Mouse (Mus musculus) liver, embryonic 12.5 days (tissue): ENCODE measurements at regions not wholly inside any gene's neighbourhood (a gene's known extent, or its start where the extent isn't known, plus 50 kb on each side); places are given as distances from the start of the nearest gene placed in this dataset.

Experiments
- ATAC-seq: fragments of 200-750 bp; cut with Nextera tagmentation; 2 replicates; pipeline ENCODE4 v1.8.0; 2017; ENCODE audit warnings: moderate number of reproducible peaks, mild to moderate bottlenecking, moderate library complexity
- H3K27ac ChIP-seq: fragments of 300-500 bp; sonication (generic); 2 replicates; pipeline ENCODE4 v1.5.1; 2016; ENCODE audit warnings: mild to moderate bottlenecking
- H3K27me3 ChIP-seq: fragments of 300-500 bp; sonication (generic); replicated peaks from 2 replicates; pipeline ENCODE4 v1.6.1; 2016; ENCODE audit warnings: mild to moderate bottlenecking, moderate library complexity
- H3K36me3 ChIP-seq: fragments of 300-500 bp; sonication (generic); 2 replicates; pipeline ENCODE4 v1.6.1; 2016; ENCODE audit warnings: mild to moderate bottlenecking, moderate library complexity
- H3K4me1 ChIP-seq: fragments of 300-500 bp; sonication (generic); 2 replicates; pipeline ENCODE4 v1.6.1; 2016
- H3K4me2 ChIP-seq: fragments of 300-500 bp; sonication (generic); 2 replicates; pipeline ENCODE4 v1.6.1; 2016; ENCODE audit warnings: mild to moderate bottlenecking, moderate library complexity
- H3K4me3 ChIP-seq: fragments of 300-500 bp; sonication (generic); 2 replicates; pipeline ENCODE4 v1.5.1; 2016; ENCODE audit warnings: mild to moderate bottlenecking, moderate library complexity
- H3K9ac ChIP-seq: fragments of 300-500 bp; sonication (generic); 2 replicates; pipeline ENCODE4 v1.6.1; 2016; ENCODE audit warnings: mild to moderate bottlenecking, moderate library complexity
- H3K9me3 ChIP-seq: fragments of 300-500 bp; sonication (generic); replicated peaks from 2 replicates; pipeline ENCODE4 v1.6.1; 2016; ENCODE audit warnings: mild to moderate bottlenecking, moderate library complexity
- WGBS: fragments of 180-500 bp; shearing (Covaris S2); methylation state at CpG from one replicate; pipeline ENCODE4 v1.1.7; 2016; ENCODE audit not compliant: insufficient replicate concordance; 5-methylcytosine and 5-hydroxymethylcytosine counted together

DNA sequence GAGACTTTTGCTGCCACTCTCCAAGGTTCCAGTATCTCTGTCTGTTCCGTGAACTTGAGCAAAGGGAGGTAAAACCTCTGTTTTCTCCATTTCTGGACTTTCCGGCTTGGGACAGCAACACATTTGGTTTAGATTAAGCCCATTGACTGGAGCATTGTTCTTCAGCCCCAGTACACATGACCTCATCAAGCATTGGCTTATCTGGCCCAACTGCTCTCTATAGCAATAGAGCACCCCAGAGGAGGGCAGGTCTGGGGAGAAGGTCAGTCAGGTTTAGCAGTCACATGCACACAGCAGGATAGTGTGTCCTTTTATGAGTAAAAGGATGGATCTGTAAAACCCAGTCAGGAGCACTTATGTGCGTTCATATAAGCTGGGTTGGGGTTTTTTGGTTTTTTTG, 268.1 kb upstream of the Mpped2 start:
- H3K9ac ChIP-seq: no peak overlapping the region
- H3K4me1 ChIP-seq: no peaks in the 10 kb centered on the region
- ATAC-seq: no peak
- no peaks in the 10 kb centered on the region for H3K27me3 ChIP-seq
- no peak overlapping the region for H3K4me3 ChIP-seq
- H3K4me2 ChIP-seq: no peak overlapping the region
- H3K27ac ChIP-seq: no peak overlapping the region
- no peaks in the 10 kb centered on the region for H3K9me3 ChIP-seq
- no peaks in the 10 kb centered on the region for H3K36me3 ChIP-seq
- 66% methylated on average over 3 of the region's 3 CpGs for WGBS

DNA sequence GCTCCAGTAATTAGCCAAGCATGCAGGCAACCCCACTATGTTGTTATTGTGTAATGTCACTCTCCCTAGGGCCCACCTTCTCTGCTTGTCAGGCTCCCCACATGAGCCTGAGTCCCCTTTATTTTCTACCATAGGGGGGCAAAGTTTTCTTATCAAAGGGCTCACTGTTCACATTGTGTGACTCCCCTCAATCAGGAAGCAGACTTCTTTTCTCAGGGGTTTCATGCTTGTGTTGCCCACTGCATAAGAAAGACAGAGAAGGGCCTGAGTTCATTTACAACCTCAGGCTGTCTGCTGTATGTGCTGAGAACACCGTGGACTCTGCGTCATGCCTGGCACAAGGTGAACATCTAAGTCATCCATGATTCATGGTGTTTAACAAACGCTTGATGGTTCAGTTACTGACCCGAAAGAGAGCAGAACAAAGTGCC, 267.6 kb upstream of the Mpped2 start:
- no peak for ATAC-seq

DNA sequence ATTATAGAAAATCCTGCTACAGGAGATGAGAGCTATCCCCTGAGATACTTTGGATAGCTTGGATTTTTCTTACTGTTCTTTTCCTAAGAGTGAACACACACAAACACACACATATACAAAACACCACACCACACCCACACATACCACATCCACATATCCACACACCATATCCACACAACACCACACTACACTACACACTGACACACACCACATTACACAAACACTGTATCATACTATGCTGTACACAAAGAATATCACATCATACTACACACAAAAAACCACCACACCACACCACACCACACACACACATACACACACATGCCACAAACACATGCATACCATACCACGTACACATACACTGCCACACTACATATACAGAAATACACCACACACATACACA, 267.1 kb upstream of the Mpped2 start:
- Histone ChIP-seq H3K36me3 (no peaks in the 10 kb centered on the region), H3K4me1 (no peaks in the 10 kb centered on the region), H3K9ac (no peak overlapping the region), H3K4me2 (no peak overlapping the region), H3K27ac (no peak overlapping the region), H3K27me3 (no peaks in the 10 kb centered on the region), H3K4me3 (no peak overlapping the region), H3K9me3 (no peaks in the 10 kb centered on the region)
- no peak for ATAC-seq
- 81% methylated on average over 1 of the region's 1 CpGs for WGBS

More for the DNA sequence above, 267.6 kb upstream of the Mpped2 start:
- Histone ChIP-seq H3K4me1 (no peaks in the 10 kb centered on the region), H3K36me3 (no peaks in the 10 kb centered on the region), H3K9me3 (no peaks in the 10 kb centered on the region), H3K4me2 (no peak overlapping the region), H3K4me3 (no peak overlapping the region), H3K27me3 (no peaks in the 10 kb centered on the region), H3K27ac (no peak overlapping the region), H3K9ac (no peak overlapping the region)
- WGBS: 78% methylated on average over 4 of the region's 4 CpGs

DNA sequence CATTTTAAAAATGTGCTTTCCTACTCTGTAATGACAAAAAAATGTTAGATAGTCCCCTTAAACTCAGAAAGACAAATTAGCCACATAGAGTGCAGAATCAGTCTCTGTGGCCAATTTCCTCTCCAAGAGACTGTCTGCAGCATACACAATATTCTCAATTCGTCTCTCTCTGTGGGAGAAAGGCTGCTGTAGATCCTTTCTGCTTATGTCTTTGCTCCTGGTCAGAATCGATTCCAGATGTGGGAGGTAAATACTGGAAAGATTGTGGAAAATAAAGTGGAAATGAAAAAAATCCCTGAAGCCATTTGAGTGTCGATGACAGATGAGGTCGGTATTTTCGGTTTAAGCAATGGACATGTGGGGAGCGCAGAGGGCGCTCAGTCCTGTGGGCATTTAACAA, 265.8 kb upstream of the Mpped2 start:
- Histone ChIP-seq H3K27me3 (peaks cover 9% of the 10 kb centered on the region; the same call in 1 of the 2 replicates), H3K27ac (no peak overlapping the region), H3K4me1 (no peaks in the 10 kb centered on the region), H3K36me3 (no peaks in the 10 kb centered on the region), H3K9ac (no peak overlapping the region), H3K9me3 (no peaks in the 10 kb centered on the region), H3K4me2 (no peak overlapping the region), H3K4me3 (no peak overlapping the region)
- ATAC-seq: no peak
- WGBS: 73% methylated on average over 7 of the region's 7 CpGs

DNA sequence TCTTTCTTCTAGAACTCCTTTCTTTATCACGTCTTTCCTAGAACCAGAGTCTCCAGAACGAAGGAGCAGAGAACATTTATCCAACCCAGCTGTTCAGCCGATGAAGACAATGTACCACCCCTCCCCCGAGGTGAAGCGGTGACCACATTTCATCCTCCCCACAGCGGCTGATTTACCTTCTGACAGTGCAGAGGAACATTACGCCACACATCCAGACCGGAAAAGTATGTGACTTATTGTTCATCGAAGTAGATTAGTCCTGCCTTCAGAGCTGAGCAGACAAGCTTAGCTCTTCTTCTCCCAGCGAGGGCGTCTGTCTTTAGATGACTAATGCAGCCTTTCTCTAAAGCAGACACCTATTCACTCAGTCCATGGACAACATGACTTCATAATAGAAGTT, 264.2 kb upstream of the Mpped2 start:
- no peaks in the 10 kb centered on the region for H3K36me3 ChIP-seq
- no peak overlapping the region for H3K4me3 ChIP-seq
- H3K4me1 ChIP-seq: no peaks in the 10 kb centered on the region
- no peak overlapping the region for H3K4me2 ChIP-seq
- peaks cover 10% of the 10 kb centered on the region; the same call in 1 of the 2 replicates for H3K27me3 ChIP-seq
- 34% methylated on average over 11 of the region's 11 CpGs for WGBS
- no peaks in the 10 kb centered on the region for H3K9me3 ChIP-seq
- ATAC-seq: no peak
- H3K27ac ChIP-seq: no peak overlapping the region
- H3K9ac ChIP-seq: no peak overlapping the region

DNA sequence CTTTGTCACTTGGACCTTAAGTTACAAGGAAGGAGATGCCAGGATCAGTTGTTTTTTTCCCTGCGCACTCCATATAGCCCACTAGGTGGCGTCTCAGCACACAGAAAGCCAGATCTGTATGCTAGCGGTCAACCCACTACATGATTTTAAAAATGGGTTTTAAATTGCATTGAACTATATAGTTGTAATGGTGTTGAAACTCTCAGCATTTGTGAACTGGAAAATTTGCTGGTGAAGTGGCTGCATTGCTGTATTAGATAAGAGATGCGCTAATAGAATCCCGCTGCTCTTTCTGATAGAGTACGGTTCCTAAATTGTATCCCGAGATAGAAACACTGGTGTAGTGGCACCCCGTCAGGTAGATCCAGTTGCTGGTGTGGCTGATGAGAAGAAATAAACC, 261.9 kb upstream of the Mpped2 start:
- WGBS: 40% methylated on average over 8 of the region's 8 CpGs
- ATAC-seq: no peak
- Histone ChIP-seq H3K36me3 (no peaks in the 10 kb centered on the region), H3K4me2 (no peak overlapping the region), H3K27ac (no peak overlapping the region), H3K27me3 (peaks cover 10% of the 10 kb centered on the region; the same call in 1 of the 2 replicates), H3K4me3 (no peak overlapping the region), H3K9me3 (no peaks in the 10 kb centered on the region), H3K9ac (no peak overlapping the region), H3K4me1 (no peaks in the 10 kb centered on the region)

DNA sequence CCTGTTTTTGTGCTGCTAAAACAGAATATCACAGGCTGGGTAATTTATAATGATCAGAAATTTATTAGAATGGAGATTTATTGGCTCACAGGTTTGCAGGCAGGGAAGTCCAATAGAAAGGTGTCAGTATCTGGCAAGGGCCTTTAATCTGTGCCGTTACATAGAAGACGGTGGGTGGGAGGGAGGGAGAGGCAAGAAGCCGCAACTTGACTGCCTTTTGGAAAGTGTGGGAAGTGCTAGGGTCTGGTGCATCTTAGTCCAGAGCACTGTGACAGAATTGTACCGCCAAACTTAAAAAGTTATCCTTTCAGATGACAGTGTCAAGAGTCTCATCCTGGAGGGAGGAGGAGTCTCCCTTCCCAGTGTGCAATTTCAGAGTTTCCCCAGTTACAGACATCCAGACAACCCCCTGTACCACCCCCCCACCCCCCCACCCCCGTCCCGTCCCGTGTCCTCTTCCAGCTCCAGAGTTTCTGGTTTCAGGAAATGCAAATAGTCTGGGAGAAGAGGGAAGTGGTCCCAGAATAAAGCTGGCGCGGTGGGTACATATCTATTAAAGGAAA, 261.4 kb upstream of the Mpped2 start:
- Histone ChIP-seq H3K4me3 (no peak overlapping the region), H3K4me1 (no peaks in the 10 kb centered on the region)

DNA sequence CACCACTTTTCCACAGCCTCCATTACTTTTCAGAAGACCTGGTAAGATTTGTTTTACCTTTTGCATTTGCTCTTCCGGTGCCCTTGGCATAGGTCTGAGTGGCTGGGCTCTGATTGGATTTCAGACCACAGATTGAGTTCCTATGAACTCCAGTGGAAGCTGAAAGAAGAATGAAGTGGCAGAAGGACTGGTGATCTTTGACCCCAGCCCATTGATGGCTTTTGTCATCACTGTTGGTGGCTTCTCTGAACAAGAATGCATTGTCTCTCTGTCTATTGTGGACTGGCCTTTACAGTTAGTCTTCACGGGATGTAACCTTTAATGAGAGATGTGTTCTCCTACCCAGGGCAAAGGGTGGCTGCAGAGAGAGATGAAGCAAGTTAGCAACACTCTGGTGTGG, 256.9 kb upstream of the Mpped2 start:
- H3K4me1 ChIP-seq: no peaks in the 10 kb centered on the region
- H3K4me2 ChIP-seq: no peak overlapping the region
- no peak for ATAC-seq

More for the DNA sequence above, 261.4 kb upstream of the Mpped2 start:
- Histone ChIP-seq H3K27me3 (peaks cover 10% of the 10 kb centered on the region; the same call in 1 of the 2 replicates), H3K4me2 (no peak overlapping the region), H3K36me3 (no peaks in the 10 kb centered on the region), H3K9ac (no peak overlapping the region), H3K9me3 (no peaks in the 10 kb centered on the region), H3K27ac (no peak overlapping the region)
- 20% methylated on average over 9 of the region's 9 CpGs for WGBS
- ATAC-seq: no peak

DNA sequence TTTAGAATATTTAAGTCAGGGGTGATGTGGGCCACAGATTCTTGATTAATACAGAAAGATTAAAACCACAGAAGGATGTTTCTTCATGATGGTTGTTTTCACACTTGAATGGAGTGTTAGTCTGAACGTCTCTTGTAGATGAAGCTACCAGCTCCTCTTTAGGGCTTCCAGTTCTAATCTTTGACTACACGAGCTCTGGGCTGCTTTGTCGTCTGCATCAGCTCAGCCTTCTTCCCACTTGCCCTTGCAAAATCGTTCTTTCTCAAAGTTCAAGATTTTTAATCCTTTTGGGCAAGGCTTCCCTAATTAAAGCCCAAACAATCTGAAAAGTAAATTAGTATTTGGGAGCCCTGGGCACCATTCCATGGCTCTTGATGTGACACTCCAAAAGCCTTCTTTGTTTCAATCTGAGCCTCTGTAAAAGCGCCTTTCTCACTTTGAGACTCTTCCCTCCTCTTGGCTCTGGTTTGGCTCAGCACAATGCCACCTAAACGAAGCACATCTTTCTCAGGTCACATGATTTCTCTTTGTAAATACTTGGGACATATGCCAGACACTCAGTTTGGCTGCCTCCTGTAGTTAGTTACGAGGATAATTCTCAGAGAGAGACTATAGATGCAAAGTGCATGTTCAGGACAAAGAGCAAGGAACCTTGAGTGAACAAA, 238.6 kb upstream of the Mpped2 start:
- H3K27me3 ChIP-seq: no peaks in the 10 kb centered on the region
- H3K4me2 ChIP-seq: no peak overlapping the region
- H3K36me3 ChIP-seq: no peaks in the 10 kb centered on the region
- H3K27ac ChIP-seq: no peak overlapping the region
- H3K9ac ChIP-seq: no peak overlapping the region
- ATAC-seq: no peak
- H3K4me1 ChIP-seq: no peaks in the 10 kb centered on the region
- H3K9me3 ChIP-seq: no peaks in the 10 kb centered on the region
- no peak overlapping the region for H3K4me3 ChIP-seq
- WGBS: 58% methylated on average over 7 of the region's 7 CpGs

More for the DNA sequence above, 256.9 kb upstream of the Mpped2 start:
- Histone ChIP-seq H3K9ac (no peak overlapping the region), H3K27ac (no peak overlapping the region), H3K36me3 (no peaks in the 10 kb centered on the region), H3K4me3 (no peak overlapping the region), H3K27me3 (peaks cover 10% of the 10 kb centered on the region; the same call in 1 of the 2 replicates), H3K9me3 (no peaks in the 10 kb centered on the region)
- WGBS: 64% methylated on average over 2 of the region's 2 CpGs

DNA sequence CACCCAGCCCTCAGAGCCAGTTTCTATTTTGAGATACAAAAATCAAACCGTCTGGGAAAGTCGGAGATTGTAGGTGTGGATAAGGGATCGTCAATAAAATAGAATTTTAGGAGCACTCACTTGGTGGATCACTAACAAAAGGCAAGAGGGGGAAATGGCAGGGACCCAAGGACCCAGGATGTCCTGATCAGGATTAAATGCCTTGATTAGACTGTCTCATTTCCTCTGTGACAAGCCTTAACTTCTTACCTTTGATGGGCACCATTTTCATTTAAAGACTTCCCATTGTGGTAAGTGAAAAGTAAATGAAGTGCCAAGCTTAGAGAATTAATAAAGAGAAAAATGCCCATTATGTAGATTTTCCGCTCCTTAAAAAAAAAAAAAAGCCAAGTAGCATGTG, 238.0 kb upstream of the Mpped2 start:
- no peak for ATAC-seq
- Histone ChIP-seq H3K9ac (no peak overlapping the region), H3K4me2 (no peak overlapping the region), H3K27me3 (no peaks in the 10 kb centered on the region), H3K4me1 (no peaks in the 10 kb centered on the region), H3K36me3 (no peaks in the 10 kb centered on the region), H3K4me3 (no peak overlapping the region), H3K9me3 (no peaks in the 10 kb centered on the region), H3K27ac (no peak overlapping the region)
- WGBS: 68% methylated on average over 4 of the region's 4 CpGs

DNA sequence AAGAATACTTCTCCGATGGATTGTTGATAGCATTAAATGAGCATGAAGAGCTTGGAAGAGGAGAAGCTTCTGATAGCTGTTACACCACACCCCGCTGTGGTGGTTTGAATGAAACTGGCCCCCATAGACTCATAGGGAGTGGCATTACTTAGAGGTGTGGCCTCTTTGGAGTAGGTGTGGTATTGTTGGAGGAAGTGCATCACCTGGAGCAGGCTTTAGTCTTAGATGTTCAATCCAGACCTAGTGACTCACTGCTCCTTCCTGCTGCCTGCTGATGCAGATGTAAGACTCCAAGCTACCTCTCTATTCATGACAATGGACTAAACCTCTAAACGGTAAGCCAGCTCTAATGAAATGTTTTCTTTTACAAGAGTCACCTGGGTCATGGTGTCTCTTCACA, 237.1 kb upstream of the Mpped2 start:
- Histone ChIP-seq H3K4me3 (no peak overlapping the region), H3K27me3 (no peaks in the 10 kb centered on the region), H3K36me3 (no peaks in the 10 kb centered on the region), H3K9me3 (no peaks in the 10 kb centered on the region), H3K4me2 (no peak overlapping the region), H3K4me1 (no peaks in the 10 kb centered on the region), H3K9ac (no peak overlapping the region), H3K27ac (no peak overlapping the region)
- 73% methylated on average over 3 of the region's 3 CpGs for WGBS
- ATAC-seq: no peak

DNA sequence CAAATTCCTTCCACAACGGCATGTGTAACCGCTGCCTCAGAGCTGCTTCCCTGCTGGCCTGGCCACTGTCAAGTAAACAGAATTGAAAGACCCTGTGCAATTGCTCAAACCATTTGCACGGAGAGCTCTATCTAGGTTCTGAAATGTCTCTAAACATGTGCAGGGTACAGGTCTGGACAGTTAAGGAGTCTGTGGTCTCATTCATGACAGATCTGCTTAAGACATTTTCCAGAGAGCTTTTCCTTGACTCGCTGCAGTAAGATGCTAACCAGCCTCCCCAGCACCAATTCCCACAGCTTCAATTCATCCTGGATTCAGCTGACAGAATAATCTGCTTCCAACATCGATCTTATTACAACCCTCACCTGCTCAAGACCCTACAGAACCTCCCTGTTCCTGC, 235.1 kb upstream of the Mpped2 start:
- no peak overlapping the region for H3K27ac ChIP-seq
- H3K27me3 ChIP-seq: no peaks in the 10 kb centered on the region
- no peaks in the 10 kb centered on the region for H3K9me3 ChIP-seq
- H3K4me1 ChIP-seq: no peaks in the 10 kb centered on the region
- H3K4me3 ChIP-seq: no peak overlapping the region
- H3K4me2 ChIP-seq: no peak overlapping the region
- no peak for ATAC-seq
- H3K36me3 ChIP-seq: no peaks in the 10 kb centered on the region
- WGBS: 60% methylated on average over 5 of the region's 5 CpGs
- no peak overlapping the region for H3K9ac ChIP-seq

DNA sequence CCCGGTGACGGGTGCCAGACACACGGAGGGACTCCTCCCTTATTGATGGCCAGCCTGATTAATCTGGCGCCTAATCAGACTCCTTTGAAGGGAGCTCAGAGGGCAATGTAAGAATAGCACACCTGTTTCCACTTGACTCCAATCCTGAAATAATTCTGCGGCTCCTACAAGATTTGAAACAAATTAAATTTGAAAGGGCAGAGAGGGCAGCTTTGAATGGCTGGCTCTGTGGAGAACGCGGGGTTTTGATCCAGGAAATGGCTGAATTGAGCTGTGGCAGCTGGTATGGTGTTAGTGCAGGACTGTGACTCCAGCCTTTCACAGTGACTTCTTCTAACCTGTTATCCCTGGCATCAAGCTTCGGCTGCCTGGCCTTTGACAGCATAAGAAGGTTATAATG, 232.0 kb upstream of the Mpped2 start:
- Histone ChIP-seq H3K9ac (no peak overlapping the region), H3K27ac (no peak overlapping the region), H3K9me3 (no peaks in the 10 kb centered on the region), H3K4me2 (no peak overlapping the region), H3K4me3 (no peak overlapping the region), H3K4me1 (no peaks in the 10 kb centered on the region), H3K27me3 (no peaks in the 10 kb centered on the region), H3K36me3 (no peaks in the 10 kb centered on the region)
- 40% methylated on average over 8 of the region's 8 CpGs for WGBS
- no peak for ATAC-seq
